Mouse (Mus musculus): Measurements from ENCODE around the gene Gm20518.

- no peak for TF ChIP-seq GATA1 (IDR thresholded peaks at IDR 0.05; ENCODE audit: low read length)
- no peak for TF ChIP-seq TAL1 (IDR thresholded peaks at IDR 0.05; ENCODE audit: low read length)
Observed at GRCm38 (mm10) chr16:17833321-17833680, 58.2 kb downstream of the Gm20518 start.

All from erythroblast, embryonic 14.5 days (primary cell).